Mouse (Mus musculus) limb, embryonic 11.5 days (tissue): ENCODE data around the gene Otud7a. TPM values are rescaled to one million over a fixed set of nuclear protein-coding genes. Genes with fewer than 3 reads are reported as not detected.

Source experiments
- ATAC-seq: fragments of 200-750 bp; cut with Nextera tagmentation; 2 replicates; pipeline ENCODE4 v1.8.0; 2017; ENCODE audit warnings: low read depth; ENCODE audit not compliant: insufficient number of reproducible peaks, low FRiP score, low TSS enrichment
- DNase-seq: peaks from one replicate; pipeline ENCODE4 v3.0.0-alpha.2; 2015; ENCODE audit warnings: low spot score
- H3K27ac ChIP-seq: fragments of 300-500 bp; sonication (generic); replicated peaks from 2 replicates; pipeline ENCODE4 v1.5.1; 2014; ENCODE audit warnings: low read depth, mild to moderate bottlenecking, low read length
- H3K27me3 ChIP-seq: fragments of 300-500 bp; sonication (generic); 2 replicates; pipeline ENCODE4 v1.6.1; 2014; ENCODE audit warnings: mild to moderate bottlenecking, low read length, mixed read lengths; ENCODE audit not compliant: control insufficient read depth, insufficient read depth
- H3K36me3 ChIP-seq: fragments of 300-500 bp; sonication (generic); 2 replicates; pipeline ENCODE4 v1.6.1; 2014; ENCODE audit warnings: mild to moderate bottlenecking, low read length, moderate library complexity, mixed read lengths; ENCODE audit not compliant: control insufficient read depth, insufficient read depth
- H3K4me1 ChIP-seq: fragments of 300-500 bp; sonication (generic); 2 replicates; pipeline ENCODE4 v1.6.1; 2014; ENCODE audit warnings: low read length, mixed read lengths; ENCODE audit not compliant: control insufficient read depth, insufficient read depth
- H3K4me2 ChIP-seq: fragments of 300-500 bp; sonication (generic); 2 replicates; pipeline ENCODE4 v1.6.1; 2014; ENCODE audit warnings: low read depth, mild to moderate bottlenecking, moderate library complexity; ENCODE audit not compliant: severe bottlenecking
- H3K4me3 ChIP-seq: fragments of 300-500 bp; sonication (generic); 2 replicates; pipeline ENCODE4 v1.5.1; 2014; ENCODE audit warnings: low read depth, low read length
- H3K9ac ChIP-seq: fragments of 300-500 bp; sonication (generic); 2 replicates; pipeline ENCODE4 v1.6.1; 2014; ENCODE audit warnings: mild to moderate bottlenecking, low read length
- H3K9me3 ChIP-seq: fragments of 300-500 bp; sonication (generic); 2 replicates; pipeline ENCODE4 v1.6.1; 2016; ENCODE audit warnings: low read length; ENCODE audit not compliant: control insufficient read depth
- WGBS: fragments of 180-500 bp; shearing (Covaris S2); extraction: QIAGEN DNeasy Blood & Tissue Kit; methylation state at CpG from one replicate; pipeline ENCODE4 v1.1.7; 2014; 5-methylcytosine and 5-hydroxymethylcytosine counted together
- polyA plus RNA-seq: library from polyadenylated mRNA; unstranded; fragments of >200 nt; fragmentation: Nextera tagmentation; extraction: Ambion mirVana; gene quantifications from 2 replicates; pipeline ENCODE4 v1.2.1, GENCODE M21; 2014

Otud7a gene
- 0.21 and 0.25 TPM in 2 replicates for polyA plus RNA-seq

- H3K27me3 ChIP-seq: peaks cover 10% of the 10 kb centered on the region
- DNase-seq: peak; percentile 83
- H3K4me1 ChIP-seq: no peaks in the 10 kb centered on the region
- H3K27ac ChIP-seq: no peak within 1 kb of the TSS
- under 1% methylated on average over 85 of the region's 123 CpGs for WGBS
- no peaks in the 10 kb centered on the region for H3K9me3 ChIP-seq
- ATAC-seq: peak; percentile 90
- no peaks in the 10 kb centered on the region for H3K36me3 ChIP-seq
- H3K4me3 ChIP-seq: peak within 1 kb of the TSS; percentile 37
- peak within 1 kb of the TSS; percentile 89 for H3K4me2 ChIP-seq
- H3K9ac ChIP-seq: no peak within 1 kb of the TSS
Measured at GRCm38 (mm10) chr7:63444484-63445345, at the start of gene Otud7a. Gene Otud7a (plus strand): TSS chr7:63444751.

- H3K4me2 ChIP-seq: no peak overlapping the region
- H3K36me3 ChIP-seq: no peaks in the 10 kb centered on the region
- H3K9ac ChIP-seq: no peak overlapping the region
- H3K9me3 ChIP-seq: no peaks in the 10 kb centered on the region
- no peak overlapping the region for H3K4me3 ChIP-seq
- ATAC-seq: no peak
- DNase-seq: no peak
- H3K27ac ChIP-seq: no peak overlapping the region
- H3K27me3 ChIP-seq: no peaks in the 10 kb centered on the region
- H3K4me1 ChIP-seq: no peaks in the 10 kb centered on the region
Measured at GRCm38 (mm10) chr7:63405988-63406387, 38.6 kb upstream of the Otud7a start.

GRCm38 (mm10) chr7:63445346-63445700 is 772 bp downstream of the Otud7a start:
- peaks cover 10% of the 10 kb centered on the region for H3K27me3 ChIP-seq
- ATAC-seq (no peak), DNase-seq (no peak)
- H3K4me3 ChIP-seq: peak overlapping the region; percentile 37
- no peak overlapping the region for H3K27ac ChIP-seq
- peak overlapping the region; percentile 89 for H3K4me2 ChIP-seq
- H3K9me3 ChIP-seq: no peaks in the 10 kb centered on the region
- H3K36me3 ChIP-seq: no peaks in the 10 kb centered on the region
- H3K9ac ChIP-seq: no peak overlapping the region
- H3K4me1 ChIP-seq: no peaks in the 10 kb centered on the region
- WGBS: 32% methylated on average over 10 of the region's 10 CpGs

DNA sequence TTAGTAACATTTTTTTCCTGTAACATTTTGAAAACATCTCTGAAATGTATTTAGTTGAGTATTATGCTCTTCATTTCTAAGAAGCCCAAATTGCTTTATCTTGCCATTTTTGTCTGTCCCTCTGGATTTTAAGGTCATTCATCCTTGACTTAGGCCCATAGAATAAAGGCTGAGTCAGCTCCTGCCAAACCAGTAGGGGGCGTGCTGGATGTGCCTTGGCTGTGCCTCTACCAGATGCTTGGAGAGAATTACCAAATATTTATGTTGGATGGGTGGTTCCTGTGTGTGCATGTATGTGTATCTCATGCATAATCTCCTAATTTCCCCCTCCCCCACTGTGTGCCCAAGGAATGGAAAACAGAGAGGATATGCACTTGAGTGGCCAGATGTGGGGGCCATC is 2.4 kb downstream of the Otud7a start:
- Histone ChIP-seq H3K9ac (no peak overlapping the region), H3K9me3 (no peaks in the 10 kb centered on the region), H3K27ac (no peak overlapping the region), H3K36me3 (no peaks in the 10 kb centered on the region), H3K4me2 (no peak overlapping the region), H3K4me1 (no peaks in the 10 kb centered on the region), H3K4me3 (no peak overlapping the region), H3K27me3 (peaks cover 10% of the 10 kb centered on the region)
- 30% methylated on average over 1 of the region's 1 CpGs for WGBS
- no peak for ATAC-seq
- no peak for DNase-seq

GRCm38 (mm10) chr7:63455228-63455627 is 10.7 kb downstream of the Otud7a start:
- Histone ChIP-seq H3K4me3 (no peak overlapping the region), H3K9me3 (no peaks in the 10 kb centered on the region), H3K27ac (no peak overlapping the region), H3K36me3 (no peaks in the 10 kb centered on the region), H3K4me2 (no peak overlapping the region), H3K4me1 (no peaks in the 10 kb centered on the region), H3K27me3 (no peaks in the 10 kb centered on the region), H3K9ac (no peak overlapping the region)
- DNase-seq: no peak
- no peak for ATAC-seq
- WGBS: 84% methylated on average over 3 of the region's 3 CpGs

DNA sequence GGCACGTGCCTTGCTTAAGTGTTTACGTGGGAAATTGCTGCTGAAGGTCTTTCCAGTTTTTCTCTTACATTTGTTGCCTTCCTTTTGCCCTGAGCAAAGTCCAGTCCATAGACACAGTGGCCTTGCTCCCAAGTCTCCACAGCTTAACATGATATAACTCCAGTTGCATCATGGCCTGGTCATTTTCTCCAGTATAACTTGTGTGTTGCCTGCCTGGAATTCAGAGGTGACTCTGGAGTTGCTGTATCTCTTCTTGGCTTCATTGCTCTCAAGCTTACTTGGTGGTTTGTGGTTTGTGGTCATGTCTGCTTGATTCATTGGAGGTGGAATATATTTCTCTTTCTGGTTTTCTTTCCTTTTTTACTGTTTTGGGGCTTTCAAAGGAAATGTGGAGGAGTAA is 17.7 kb downstream of the Otud7a start:
- Histone ChIP-seq H3K36me3 (no peaks in the 10 kb centered on the region), H3K27ac (no peak overlapping the region), H3K4me1 (no peaks in the 10 kb centered on the region), H3K9ac (no peak overlapping the region), H3K4me2 (no peak overlapping the region), H3K9me3 (no peaks in the 10 kb centered on the region), H3K27me3 (no peaks in the 10 kb centered on the region), H3K4me3 (no peak overlapping the region)
- 78% methylated on average over 2 of the region's 2 CpGs for WGBS
- DNase-seq (no peak), ATAC-seq (no peak)

DNA sequence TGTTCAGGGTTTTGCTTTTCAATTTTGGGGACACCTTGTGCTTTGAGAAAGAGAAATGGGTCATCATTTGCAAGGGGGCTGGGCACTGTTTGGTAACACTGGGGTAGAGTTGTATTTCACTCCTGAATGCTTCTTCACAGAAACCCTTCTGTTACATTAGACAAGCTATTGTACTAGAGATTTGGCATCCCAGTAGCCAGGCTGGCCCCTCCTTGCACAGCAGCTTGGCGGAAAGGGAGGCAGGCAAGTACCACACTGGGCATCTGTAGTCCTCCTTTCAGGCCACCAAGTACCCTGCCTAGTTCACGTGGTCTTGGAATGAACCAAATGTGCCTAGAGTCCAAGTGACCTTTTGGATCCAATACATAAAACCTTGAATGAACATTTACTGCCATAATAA is 18.1 kb downstream of the Otud7a start:
- WGBS: 76% methylated on average over 2 of the region's 2 CpGs
- ATAC-seq: no peak
- Histone ChIP-seq H3K9me3 (no peaks in the 10 kb centered on the region), H3K4me3 (no peak overlapping the region), H3K4me2 (no peak overlapping the region), H3K27me3 (no peaks in the 10 kb centered on the region), H3K27ac (no peak overlapping the region), H3K36me3 (no peaks in the 10 kb centered on the region), H3K4me1 (no peaks in the 10 kb centered on the region), H3K9ac (no peak overlapping the region)
- DNase-seq: no peak

DNA sequence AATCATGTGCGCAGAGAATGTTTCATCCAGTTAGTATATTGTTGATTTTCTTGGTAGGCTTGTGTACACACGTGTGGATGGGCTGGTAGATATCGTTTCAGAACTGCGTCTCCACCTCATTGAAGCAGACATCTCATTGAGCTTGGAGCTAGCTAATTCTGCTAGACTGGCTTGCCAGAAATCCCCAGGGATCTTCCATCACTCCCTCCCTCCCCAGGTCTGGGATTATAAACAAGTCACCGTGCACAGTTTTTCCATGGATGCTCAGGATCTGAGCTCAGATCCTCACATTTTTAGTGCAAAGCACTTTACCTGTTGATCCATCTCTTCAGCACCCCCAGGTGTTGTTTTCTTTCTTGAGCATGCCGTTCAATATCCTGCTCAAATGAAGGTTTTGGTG is 22.2 kb downstream of the Otud7a start:
- 89% methylated on average over 6 of the region's 6 CpGs for whole genome bisulfite sequencing
- ATAC-seq: no peak
- no peaks in the 10 kb centered on the region for H3K27me3 ChIP-seq

GRCm38 (mm10) chr7:63468258-63468657 is 23.7 kb downstream of the Otud7a start:
- WGBS: 89% methylated on average over 3 of the region's 3 CpGs
- no peak overlapping the region for H3K9ac ChIP-seq
- H3K4me1 ChIP-seq: no peaks in the 10 kb centered on the region
- DNase-seq: no peak
- no peak for ATAC-seq
- no peak overlapping the region for H3K4me3 ChIP-seq
- no peaks in the 10 kb centered on the region for H3K27me3 ChIP-seq
- no peaks in the 10 kb centered on the region for H3K9me3 ChIP-seq
- H3K4me2 ChIP-seq: no peak overlapping the region
- no peaks in the 10 kb centered on the region for H3K36me3 ChIP-seq
- no peak overlapping the region for H3K27ac ChIP-seq

More for the DNA sequence above, 22.2 kb downstream of the Otud7a start:
- Histone ChIP-seq H3K4me3 (no peak overlapping the region), H3K27ac (no peak overlapping the region), H3K4me1 (no peaks in the 10 kb centered on the region), H3K9me3 (no peaks in the 10 kb centered on the region), H3K9ac (no peak overlapping the region), H3K4me2 (no peak overlapping the region), H3K36me3 (no peaks in the 10 kb centered on the region)
- DNase-seq: no peak
